Mouse (Mus musculus) kidney, postnatal 0 days (tissue): ENCODE measurements around the gene Pgrmc2. TPM values are rescaled to one million over a fixed set of nuclear protein-coding genes. Genes with fewer than 3 reads are reported as not detected.

ENCODE experiments used
- ATAC-seq: fragments of 200-750 bp; cut with Nextera tagmentation; replicated peaks from 2 replicates; pipeline ENCODE4 v1.8.0; 2017; ENCODE audit warnings: low read depth, moderate number of reproducible peaks, moderate TSS enrichment, moderate library complexity; ENCODE audit not compliant: low FRiP score
- DNase-seq: peaks from one replicate; pipeline ENCODE4 v3.0.0-alpha.2; 2016; ENCODE audit warnings: low spot score
- H3K27ac ChIP-seq: fragments of 300-500 bp; sonication (generic); 2 replicates; pipeline ENCODE4 v1.5.1; 2014; ENCODE audit warnings: mild to moderate bottlenecking
- H3K27me3 ChIP-seq: fragments of 300-500 bp; sonication (generic); 2 replicates; pipeline ENCODE4 v1.6.1; 2014; ENCODE audit warnings: low read length, mixed read lengths; ENCODE audit not compliant: insufficient read depth
- H3K36me3 ChIP-seq: fragments of 300-500 bp; sonication (generic); 2 replicates; pipeline ENCODE4 v1.6.1; 2014; ENCODE audit warnings: low read length, mixed read lengths; ENCODE audit not compliant: insufficient read depth
- H3K4me1 ChIP-seq: fragments of 300-500 bp; sonication (generic); replicated peaks from 2 replicates; pipeline ENCODE4 v1.6.1; 2014; ENCODE audit warnings: antibody characterized with exemption, low read length, mixed read lengths; ENCODE audit not compliant: insufficient read depth
- H3K4me2 ChIP-seq: fragments of 300-500 bp; sonication (generic); 2 replicates; pipeline ENCODE4 v1.6.1; 2014; ENCODE audit warnings: mild to moderate bottlenecking, low read length, moderate library complexity, mixed read lengths
- H3K4me3 ChIP-seq: fragments of 300-500 bp; sonication (generic); replicated peaks from 2 replicates; pipeline ENCODE4 v1.5.1; 2014; ENCODE audit warnings: low read depth, low read length
- H3K9ac ChIP-seq: fragments of 300-500 bp; sonication (generic); 2 replicates; pipeline ENCODE4 v1.6.1; 2014; ENCODE audit warnings: low read depth, low read length
- H3K9me3 ChIP-seq: fragments of 300-500 bp; sonication (generic); replicated peaks from 2 replicates; pipeline ENCODE4 v1.6.1; 2016; ENCODE audit warnings: low read length, inconsistent platforms, mixed read lengths
- CTCF ChIP-seq: IDR thresholded peaks from 2 replicates; pipeline ENCODE4 v1.5.1; 2016; ENCODE audit warnings: antibody characterized with exemption, low read depth, mild to moderate bottlenecking, moderate library complexity
- WGBS: fragments of 180-500 bp; shearing (Covaris S2); extraction: QIAGEN DNeasy Blood & Tissue Kit; methylation state at CpG from one replicate; pipeline ENCODE4 v1.1.7; 2014; 5-methylcytosine and 5-hydroxymethylcytosine counted together
- polyA plus RNA-seq: library from polyadenylated mRNA; unstranded; fragments of >200 nt; fragmentation: Nextera tagmentation; extraction: Ambion mirVana; gene quantifications from 2 replicates; pipeline ENCODE4 v1.2.1, GENCODE M21; 2015

Gene Pgrmc2
- polyA plus RNA-seq, 1 experiment from 2014 or later: 36.0 TPM

GRCm38 (mm10) chr3:41108306-41108785 lies 25.5 kb upstream of the Pgrmc2 start:
- Histone ChIP-seq H3K9ac (no peak overlapping the region), H3K27ac (no peak overlapping the region), H3K9me3 (no peaks in the 10 kb centered on the region), H3K4me3 (no peak overlapping the region), H3K4me2 (peak overlapping the region; percentile 10; the same call in 1 of the 2 replicates), H3K4me1 (peaks cover 8% of the 10 kb centered on the region; the same call in 1 of the 2 replicates), H3K27me3 (no peaks in the 10 kb centered on the region), H3K36me3 (no peaks in the 10 kb centered on the region)
- DNase-seq (peak; percentile 16), ATAC-seq (no peak)
- 4% methylated on average over 6 of the region's 6 CpGs for WGBS
- TF ChIP-seq CTCF: no peak

GRCm38 (mm10) chr3:41107600-41108305 lies 24.9 kb upstream of the Pgrmc2 start:
- Histone ChIP-seq H3K27me3 (no peaks in the 10 kb centered on the region), H3K9me3 (no peaks in the 10 kb centered on the region), H3K27ac (no peak overlapping the region), H3K36me3 (no peaks in the 10 kb centered on the region), H3K4me2 (peak overlapping the region; percentile 10; the same call in 1 of the 2 replicates), H3K9ac (no peak overlapping the region), H3K4me1 (peaks cover 8% of the 10 kb centered on the region; the same call in 1 of the 2 replicates), H3K4me3 (no peak overlapping the region)
- WGBS: 24% methylated on average over 14 of the region's 14 CpGs
- no peak for TF ChIP-seq CTCF
- no peak for DNase-seq
- ATAC-seq: no peak; the same call in 1 of the 2 replicates

- WGBS: 84% methylated on average over 9 of the region's 9 CpGs
- no peaks in the 10 kb centered on the region for H3K4me1 ChIP-seq
- H3K9me3 ChIP-seq: no peaks in the 10 kb centered on the region; the same call in 1 of the 2 replicates
- no peak overlapping the region for H3K27ac ChIP-seq
- no peak overlapping the region for H3K4me2 ChIP-seq
- H3K4me3 ChIP-seq: no peak overlapping the region
- no peak for ATAC-seq
- no peak overlapping the region for H3K9ac ChIP-seq
- no peak for DNase-seq
- no peaks in the 10 kb centered on the region for H3K36me3 ChIP-seq
- TF ChIP-seq CTCF: no peak
- no peaks in the 10 kb centered on the region for H3K27me3 ChIP-seq
Measured at GRCm38 (mm10) chr3:41101905-41102304, 19.1 kb upstream of the Pgrmc2 start.

- Histone ChIP-seq H3K4me2 (no peak overlapping the region), H3K4me1 (no peaks in the 10 kb centered on the region), H3K9ac (no peak overlapping the region), H3K27ac (no peak overlapping the region), H3K36me3 (no peaks in the 10 kb centered on the region), H3K9me3 (no peaks in the 10 kb centered on the region; the same call in 1 of the 2 replicates), H3K4me3 (no peak overlapping the region), H3K27me3 (no peaks in the 10 kb centered on the region)
- TF ChIP-seq CTCF: no peak
- 63% methylated on average over 2 of the region's 2 CpGs for WGBS
- DNase-seq: no peak
- ATAC-seq: no peak
Measured at GRCm38 (mm10) chr3:41100157-41100556, 17.3 kb upstream of the Pgrmc2 start.

GRCm38 (mm10) chr3:41099672-41100071 lies 16.8 kb upstream of the Pgrmc2 start:
- DNase-seq (no peak), ATAC-seq (no peak)
- Histone ChIP-seq H3K27ac (no peak overlapping the region), H3K36me3 (no peaks in the 10 kb centered on the region), H3K4me2 (no peak overlapping the region), H3K9ac (no peak overlapping the region), H3K9me3 (no peaks in the 10 kb centered on the region; the same call in 1 of the 2 replicates), H3K4me1 (no peaks in the 10 kb centered on the region), H3K27me3 (no peaks in the 10 kb centered on the region), H3K4me3 (no peak overlapping the region)
- WGBS: 73% methylated on average over 1 of the region's 1 CpGs
- TF ChIP-seq CTCF: no peak

GRCm38 (mm10) chr3:41093210-41093609 lies 10.4 kb upstream of the Pgrmc2 start:
- 91% methylated on average over 2 of the region's 2 CpGs for WGBS
- no peak overlapping the region for H3K9ac ChIP-seq
- H3K36me3 ChIP-seq: no peaks in the 10 kb centered on the region
- H3K9me3 ChIP-seq: no peaks in the 10 kb centered on the region
- no peaks in the 10 kb centered on the region for H3K27me3 ChIP-seq
- H3K4me3 ChIP-seq: no peak overlapping the region
- no peak overlapping the region for H3K27ac ChIP-seq
- no peak overlapping the region for H3K4me2 ChIP-seq
- no peak for TF ChIP-seq CTCF
- no peaks in the 10 kb centered on the region for H3K4me1 ChIP-seq
- DNase-seq: no peak
- no peak for ATAC-seq

GRCm38 (mm10) chr3:41092311-41092710 lies 9.5 kb upstream of the Pgrmc2 start:
- no peak for TF ChIP-seq CTCF
- Histone ChIP-seq H3K36me3 (no peaks in the 10 kb centered on the region), H3K27ac (no peak overlapping the region), H3K27me3 (no peaks in the 10 kb centered on the region), H3K9me3 (no peaks in the 10 kb centered on the region), H3K4me1 (no peaks in the 10 kb centered on the region), H3K4me3 (no peak overlapping the region), H3K9ac (no peak overlapping the region), H3K4me2 (no peak overlapping the region)
- DNase-seq: no peak
- ATAC-seq: no peak
- 68% methylated on average over 4 of the region's 4 CpGs for WGBS
